Mouse (Mus musculus) MEL (cell line): ENCODE measurements at regions not wholly inside any gene's neighbourhood (a gene's known extent, or its start where the extent isn't known, plus 50 kb on each side); places are given as distances from the start of the nearest gene placed in this dataset.

ENCODE experiments used
- CHD1 ChIP-seq: IDR thresholded peaks from 2 replicates; pipeline ENCODE4 v1.6.1; 2012; ENCODE audit warnings: low read depth, mild to moderate bottlenecking, inconsistent platforms, low read length, improper control_type of control experiment
- CTCF ChIP-seq, 3 experiments: IDR thresholded peaks in 2 of 3; conservative IDR thresholded peaks in 1 of 3; 2 replicates each; pipeline ENCODE4 v1.5.1; 2011 to 2012; ENCODE audit warnings: low read length in 3 of 3, low read depth in 2 of 3, mild to moderate bottlenecking in 2 of 3, improper control_type of control experiment in 1 of 3, inconsistent platforms in 1 of 3, mixed read lengths in 1 of 3, moderate library complexity in 1 of 3; ENCODE audit not compliant: control insufficient read depth in 1 of 3, insufficient read depth in 1 of 3, poor library complexity in 1 of 3, severe bottlenecking in 1 of 3
- ELF1 ChIP-seq: IDR thresholded peaks from 2 replicates; pipeline ENCODE4 v1.6.1; 2014; ENCODE audit warnings: low read depth, mild to moderate bottlenecking, inconsistent platforms, low read length, improper control_type of control experiment, moderate library complexity
- GATA1 ChIP-seq: IDR thresholded peaks from 2 replicates; pipeline ENCODE4 v1.6.1; 2011; ENCODE audit warnings: low read depth, low read length, improper control_type of control experiment

DNA sequence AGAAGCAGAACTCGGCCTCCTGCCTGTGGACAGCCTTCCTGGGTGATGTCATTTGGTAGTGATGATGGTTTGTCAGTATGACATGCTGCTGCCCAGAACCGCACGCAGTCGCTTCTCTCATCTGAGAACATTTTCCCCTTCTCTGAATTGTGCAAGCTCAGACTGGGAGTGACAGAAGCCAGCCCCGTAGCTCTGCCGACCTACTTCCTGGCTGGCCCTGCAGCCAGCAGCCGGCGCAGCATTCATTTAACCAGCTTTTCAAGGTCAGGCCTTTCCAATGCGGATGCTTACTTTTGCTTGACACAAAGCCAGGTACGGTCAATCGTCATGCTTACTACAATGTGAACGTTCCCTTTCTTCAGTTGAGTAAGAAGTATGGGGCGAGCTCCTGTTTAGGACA is 390.5 kb downstream of the Slc4a3 start:
- TF ChIP-seq CTCF (IDR thresholded peaks at IDR 0.05 in 2 of 3, conservative IDR thresholded peaks at IDR 0.05 in 1 of 3; ENCODE audit: control insufficient read depth in 1 of 3, insufficient read depth in 1 of 3, low read depth in 2 of 3, low read length in 3 of 3, poor library complexity in 1 of 3, severe bottlenecking in 1 of 3), result no peak
- TF ChIP-seq ELF1, result no peak
- TF ChIP-seq CHD1, result no peak
- TF ChIP-seq GATA1, result no peak
